Mouse (Mus musculus) brain, embryonic 14.5 days (tissue): Measurements from ENCODE around the gene Pcbp4.

Experiments used
- CTCF ChIP-seq: fragments of 200-500 bp; IDR thresholded peaks from 2 replicates; pipeline ENCODE4 v1.5.1; 2012; ENCODE audit warnings: inconsistent platforms, mild to moderate bottlenecking, moderate library complexity, borderline replicate concordance; ENCODE audit not compliant: insufficient read depth, insufficient read length; ENCODE audit errors: extremely low read depth
- POLR2A ChIP-seq: fragments of 200-500 bp; IDR thresholded peaks from 2 replicates; pipeline ENCODE4 v1.6.1; 2012; ENCODE audit warnings: mild to moderate bottlenecking, inconsistent platforms, borderline replicate concordance; ENCODE audit not compliant: poor library complexity, insufficient read depth, insufficient read length, severe bottlenecking; ENCODE audit errors: extremely low read depth

DNA sequence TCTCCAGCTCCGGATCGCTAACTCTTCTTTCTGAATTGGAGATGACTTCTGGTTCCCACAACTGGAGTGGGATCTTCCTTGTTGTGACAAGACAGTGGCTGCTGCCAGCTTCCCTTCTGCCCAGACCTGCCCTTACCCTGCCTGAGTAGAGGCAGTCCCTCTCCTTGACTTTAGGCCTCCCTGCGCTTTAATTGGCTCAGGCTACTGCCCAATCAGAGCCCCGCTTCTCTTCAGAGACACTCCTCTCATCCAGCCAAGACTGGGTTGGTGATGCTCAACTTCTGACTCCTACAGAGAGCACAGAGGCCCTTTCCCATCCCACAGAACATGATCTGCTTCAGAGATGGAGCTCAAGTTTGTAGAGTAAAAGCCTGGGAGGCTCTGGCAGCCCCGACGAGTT lies 51.2 kb downstream of the Pcbp4 start:
- TF ChIP-seq CTCF = no peak
- TF ChIP-seq POLR2A = no peak
